Comparison of ENCODE assay signal across 14 mouse cellular contexts in genomic region chr5:144446475-144447225, GRCm38 (mm10).
A peak's percentile ranks its signal among the peaks of the same experiment; 100 is the strongest.
DNase-seq lines count a peak whose midpoint lies in the region; ATAC-seq and TF ChIP-seq lines count a peak whose summit lies in the region.
"Had no signal": no experiment of that assay in that cellular context is flagged by ENCODE, and none has a peak within 500 bp of the region (broad histone marks: within the 10 kb centered on the region; RNA-seq: fewer than 3 reads in every experiment).

No protein-coding gene starts in this region.

- H3K27me3 ChIP-seq in hindbrain, postnatal 0 days (ENCODE audit: insufficient read depth, low read length), result no peaks in the 10 kb centered on the region
- no peaks in the 10 kb centered on the region for H3K27me3 ChIP-seq in hindbrain, embryonic 16.5 days (replicated peaks; ENCODE audit: control insufficient read depth, insufficient read depth, low read length)
- H3K27me3 ChIP-seq in neural tube, embryonic 13.5 days, result no peaks in the 10 kb centered on the region
- H3K27me3 ChIP-seq: limb, embryonic 15.5 days had no signal

- no peak overlapping the region for H3K27ac ChIP-seq in hindbrain, postnatal 0 days
- no peak overlapping the region for H3K27ac ChIP-seq in hindbrain, embryonic 16.5 days (ENCODE audit: low read depth, low read length)
- H3K27ac ChIP-seq in neural tube, embryonic 13.5 days (replicated peaks), result peak overlapping the region; percentile 9; the same call in 1 of the 2 replicates
- H3K27ac ChIP-seq: limb, embryonic 15.5 days had no signal

- peak; percentile 65 for DNase-seq in hindbrain, postnatal 0 days (ENCODE audit: low spot score)
- no peak for DNase-seq in neural tube, embryonic 10.5 days (ENCODE audit: extremely low spot score, low spot score)
- DNase-seq in brain, adult 2 months (ENCODE audit: low read depth, low spot score), result peak; percentile 61
- DNase-seq in right cerebral cortex, postnatal 25 days, result peak; percentile 21
- DNase-seq in gastrocnemius, postnatal 25 days, result no peak
- DNase-seq: adrenal gland, postnatal 14 days; cerebellum, adult 8-10 months; lung, postnatal 14 days had no signal

- ATAC-seq in hindbrain, postnatal 0 days, result no peak
- ATAC-seq in hindbrain, embryonic 16.5 days, result no peak
- ATAC-seq in neural tube, embryonic 13.5 days (ENCODE audit: low read depth), result 0 out of 2 replicates have a peak, but pooled peaks have one; percentile 70
- no peak for ATAC-seq in activated CD4-positive, CD25-positive, alpha-beta regulatory T cell, adult 4 months

- no peaks in the 10 kb centered on the region for H3K36me3 ChIP-seq in hindbrain, postnatal 0 days (ENCODE audit: insufficient read depth, low read length)
- no peaks in the 10 kb centered on the region for H3K36me3 ChIP-seq in hindbrain, embryonic 16.5 days (ENCODE audit: control insufficient read depth, insufficient read depth, low read length)
- no peaks in the 10 kb centered on the region for H3K36me3 ChIP-seq in neural tube, embryonic 13.5 days
- H3K36me3 ChIP-seq: G1E; limb, embryonic 15.5 days had no signal

- H3K4me3 ChIP-seq in hindbrain, postnatal 0 days (ENCODE audit: low read length), result no peak overlapping the region
- H3K4me3 ChIP-seq in hindbrain, embryonic 16.5 days (ENCODE audit: low read length), result no peak overlapping the region
- no peak overlapping the region for H3K4me3 ChIP-seq in neural tube, embryonic 13.5 days
- H3K4me3 ChIP-seq: erythroblast, embryonic 14.5 days; limb, embryonic 15.5 days had no signal

- peak; percentile 63 for TF ChIP-seq CTCF in hindbrain, postnatal 0 days (IDR thresholded peaks at IDR 0.05; ENCODE audit: low read depth)

- WGBS in hindbrain, postnatal 0 days, result 79% methylated on average over 10 of the region's 10 CpGs
- 75% methylated on average over 10 of the region's 10 CpGs for WGBS in hindbrain, embryonic 16.5 days
- WGBS in neural tube, embryonic 13.5 days, result 63% methylated on average over 10 of the region's 10 CpGs

- H3K9ac ChIP-seq in hindbrain, postnatal 0 days (replicated peaks; ENCODE audit: low read length), result no peak overlapping the region
- H3K9ac ChIP-seq in hindbrain, embryonic 16.5 days (ENCODE audit: low read depth, low read length), result no peak overlapping the region
- H3K9ac ChIP-seq in neural tube, embryonic 13.5 days, result no peak overlapping the region
- H3K9ac ChIP-seq: limb, embryonic 15.5 days had no signal

- H3K4me2 ChIP-seq in hindbrain, postnatal 0 days (ENCODE audit: low read depth, low read length), result no peak overlapping the region
- no peak overlapping the region for H3K4me2 ChIP-seq in hindbrain, embryonic 16.5 days (ENCODE audit: low read length)
- H3K4me2 ChIP-seq in neural tube, embryonic 13.5 days, result no peak overlapping the region
- H3K4me2 ChIP-seq: limb, embryonic 15.5 days had no signal

- no peaks in the 10 kb centered on the region for H3K9me3 ChIP-seq in hindbrain, postnatal 0 days (ENCODE audit: low read length)
- no peaks in the 10 kb centered on the region for H3K9me3 ChIP-seq in hindbrain, embryonic 16.5 days (ENCODE audit: control insufficient read depth, low read length)
- H3K9me3 ChIP-seq in neural tube, embryonic 13.5 days, result no peaks in the 10 kb centered on the region
- H3K9me3 ChIP-seq: limb, embryonic 15.5 days had no signal

- no peaks in the 10 kb centered on the region for H3K4me1 ChIP-seq in hindbrain, postnatal 0 days (ENCODE audit: insufficient read depth, low read length)
- H3K4me1 ChIP-seq in hindbrain, embryonic 16.5 days (ENCODE audit: control insufficient read depth, insufficient read depth, low read depth, low read length), result peaks cover 2% of the 10 kb centered on the region
- H3K4me1 ChIP-seq in neural tube, embryonic 13.5 days (replicated peaks), result peaks cover 4% of the 10 kb centered on the region; the same call in 1 of the 2 replicates
- H3K4me1 ChIP-seq: limb, embryonic 15.5 days had no signal

Comparison
In these comparisons a context has a peak if more than half of its experiments do, and no peak if none do; other contexts are left out.
1. DNase-seq: peak in hindbrain, postnatal 0 days (single experiment), brain, adult 2 months (single experiment) and right cerebral cortex, postnatal 25 days (single experiment); none in neural tube, embryonic 10.5 days (single experiment) and gastrocnemius, postnatal 25 days (single experiment).